Mouse (Mus musculus): ENCODE measurements around the gene Spdef.

Gene Spdef

GRCm38 (mm10) chr17:27724327-27724726 is 4.4 kb downstream of the Spdef start:
- no peak for DNase-seq

- DNase-seq = no peak
Measured at GRCm38 (mm10) chr17:27721125-27721664, 7.6 kb downstream of the Spdef start.

GRCm38 (mm10) chr17:27720326-27720725 is 8.4 kb downstream of the Spdef start:
- DNase-seq = no peak

GRCm38 (mm10) chr17:27719663-27720062 is 9.1 kb downstream of the Spdef start:
- no peak for DNase-seq

GRCm38 (mm10) chr17:27718250-27718649 is 10.5 kb downstream of the Spdef start:
- no peak for DNase-seq

GRCm38 (mm10) chr17:27716804-27717203 is 12.0 kb downstream of the Spdef start:
- peak; percentile 58 for DNase-seq

- no peak for DNase-seq
Measured at GRCm38 (mm10) chr17:27712832-27713231, 15.9 kb downstream of the Spdef start.

- DNase-seq = no peak
Measured at GRCm38 (mm10) chr17:27709650-27710049, 19.1 kb downstream of the Spdef start.

- DNase-seq = peak; percentile 17
Measured at GRCm38 (mm10) chr17:27707954-27708661, 20.6 kb downstream of the Spdef start.

- no peak for DNase-seq
Measured at GRCm38 (mm10) chr17:27705661-27706060, 23.1 kb downstream of the Spdef start.

GRCm38 (mm10) chr17:27703961-27704621 is 24.7 kb downstream of the Spdef start:
- no peak for DNase-seq

- DNase-seq = peak; percentile 28
Measured at GRCm38 (mm10) chr17:27702518-27702917, 26.2 kb downstream of the Spdef start.

- DNase-seq = no peak
Measured at GRCm38 (mm10) chr17:27701856-27702255, 26.9 kb downstream of the Spdef start.

- DNase-seq = no peak
Measured at GRCm38 (mm10) chr17:27700812-27701211, 27.9 kb downstream of the Spdef start.

- no peak for DNase-seq
Measured at GRCm38 (mm10) chr17:27699641-27700244, 29.0 kb downstream of the Spdef start.

- no peak for DNase-seq
Measured at GRCm38 (mm10) chr17:27690993-27691693, 37.6 kb downstream of the Spdef start.

- DNase-seq = no peak
Measured at GRCm38 (mm10) chr17:27686395-27686794, 42.4 kb downstream of the Spdef start.

- no peak for DNase-seq
Measured at GRCm38 (mm10) chr17:27685550-27685913, 43.2 kb downstream of the Spdef start.

GRCm38 (mm10) chr17:27684886-27685549 is 43.7 kb downstream of the Spdef start:
- DNase-seq = peak; percentile 23

GRCm38 (mm10) chr17:27678924-27679813 is 49.6 kb downstream of the Spdef start:
- DNase-seq = no peak

- no peak for DNase-seq
Measured at GRCm38 (mm10) chr17:27677756-27678155, 51.0 kb downstream of the Spdef start.

GRCm38 (mm10) chr17:27676270-27676669 is 52.5 kb downstream of the Spdef start:
- no peak for DNase-seq

Data from kidney, adult 11 months (tissue).